Mouse (Mus musculus): ENCODE results near the gene Abcb6. TPM values are rescaled to one million over a fixed set of nuclear protein-coding genes. Genes with fewer than 3 reads are reported as not detected.
A peak's percentile ranks its signal among the peaks of the same experiment; 100 is the strongest.

Abcb6 gene
- 44.0 and 51.9 TPM in 2 replicates for polyA plus RNA-seq (2015; fragmentation: Nextera tagmentation; extraction: Ambion mirVana)

- ATAC-seq, result peak; percentile 95
- H3K9me3 ChIP-seq (ENCODE audit: control insufficient read depth, low read length), result no peaks in the 10 kb centered on the region
- H3K9ac ChIP-seq (replicated peaks; ENCODE audit: low read depth, low read length), result peak within 1 kb of the TSS; percentile 73
- peak within 1 kb of the TSS; percentile 53 for H3K4me3 ChIP-seq (replicated peaks; ENCODE audit: low read length)
- 0% methylated on average over 31 of the region's 31 CpGs for WGBS
- H3K27ac ChIP-seq (ENCODE audit: low read length), result peak within 1 kb of the TSS; percentile 21
- peak within 1 kb of the TSS; percentile 99 for H3K4me2 ChIP-seq (ENCODE audit: low read length)
- H3K36me3 ChIP-seq (ENCODE audit: control insufficient read depth, insufficient read depth), result peaks cover 23% of the 10 kb centered on the region
- H3K4me1 ChIP-seq (replicated peaks; ENCODE audit: control insufficient read depth, insufficient read depth, low read length), result peaks cover 21% of the 10 kb centered on the region
- no peaks in the 10 kb centered on the region for H3K27me3 ChIP-seq (replicated peaks; ENCODE audit: control insufficient read depth, insufficient read depth, low read length)
Measured at GRCm38 (mm10) chr1:75180105-75180590, at the start of gene Abcb6. TSS of gene Abcb6 (minus strand) at chr1:75180392.

- H3K4me3 ChIP-seq (replicated peaks; ENCODE audit: low read length), result no peak overlapping the region
- ATAC-seq, result no peak
- H3K4me2 ChIP-seq (ENCODE audit: low read length), result no peak overlapping the region
- no peaks in the 10 kb centered on the region for H3K27me3 ChIP-seq (replicated peaks; ENCODE audit: control insufficient read depth, insufficient read depth, low read length)
- H3K4me1 ChIP-seq (replicated peaks; ENCODE audit: control insufficient read depth, insufficient read depth, low read length), result no peaks in the 10 kb centered on the region
- no peaks in the 10 kb centered on the region for H3K36me3 ChIP-seq (ENCODE audit: control insufficient read depth, insufficient read depth)
- WGBS, result 71% methylated on average over 4 of the region's 4 CpGs
- no peak overlapping the region for H3K27ac ChIP-seq (ENCODE audit: low read length)
- H3K9ac ChIP-seq (replicated peaks; ENCODE audit: low read depth, low read length), result no peak overlapping the region
- no peaks in the 10 kb centered on the region for H3K9me3 ChIP-seq (ENCODE audit: control insufficient read depth, low read length)
Measured at GRCm38 (mm10) chr1:75229158-75229557, 49.0 kb upstream of the Abcb6 start.

GRCm38 (mm10) chr1:75227653-75228052, 47.5 kb upstream of the Abcb6 start:
- H3K27ac ChIP-seq (ENCODE audit: low read length), result no peak overlapping the region
- no peak for ATAC-seq
- no peaks in the 10 kb centered on the region for H3K9me3 ChIP-seq (ENCODE audit: control insufficient read depth, low read length)
- H3K9ac ChIP-seq (replicated peaks; ENCODE audit: low read depth, low read length), result no peak overlapping the region
- 74% methylated on average over 1 of the region's 1 CpGs for WGBS
- H3K4me2 ChIP-seq (ENCODE audit: low read length), result no peak overlapping the region
- H3K4me1 ChIP-seq (replicated peaks; ENCODE audit: control insufficient read depth, insufficient read depth, low read length), result no peaks in the 10 kb centered on the region
- 0 out of 2 replicates have a peak, but pooled peaks cover 2% of the 10 kb centered on the region for H3K27me3 ChIP-seq (replicated peaks; ENCODE audit: control insufficient read depth, insufficient read depth, low read length)
- no peaks in the 10 kb centered on the region for H3K36me3 ChIP-seq (ENCODE audit: control insufficient read depth, insufficient read depth)
- no peak overlapping the region for H3K4me3 ChIP-seq (replicated peaks; ENCODE audit: low read length)

GRCm38 (mm10) chr1:75226138-75226537, 45.9 kb upstream of the Abcb6 start:
- 65% methylated on average over 2 of the region's 2 CpGs for whole genome bisulfite sequencing
- ATAC-seq, result no peak
- no peaks in the 10 kb centered on the region for H3K9me3 ChIP-seq (ENCODE audit: control insufficient read depth, low read length)
- H3K36me3 ChIP-seq (ENCODE audit: control insufficient read depth, insufficient read depth), result no peaks in the 10 kb centered on the region
- no peaks in the 10 kb centered on the region for H3K4me1 ChIP-seq (replicated peaks; ENCODE audit: control insufficient read depth, insufficient read depth, low read length)
- H3K27ac ChIP-seq (ENCODE audit: low read length), result no peak overlapping the region
- no peak overlapping the region for H3K4me3 ChIP-seq (replicated peaks; ENCODE audit: low read length)
- peaks cover 8% of the 10 kb centered on the region for H3K27me3 ChIP-seq (replicated peaks; ENCODE audit: control insufficient read depth, insufficient read depth, low read length)
- H3K4me2 ChIP-seq (ENCODE audit: low read length), result no peak overlapping the region
- H3K9ac ChIP-seq (replicated peaks; ENCODE audit: low read depth, low read length), result no peak overlapping the region

DNA sequence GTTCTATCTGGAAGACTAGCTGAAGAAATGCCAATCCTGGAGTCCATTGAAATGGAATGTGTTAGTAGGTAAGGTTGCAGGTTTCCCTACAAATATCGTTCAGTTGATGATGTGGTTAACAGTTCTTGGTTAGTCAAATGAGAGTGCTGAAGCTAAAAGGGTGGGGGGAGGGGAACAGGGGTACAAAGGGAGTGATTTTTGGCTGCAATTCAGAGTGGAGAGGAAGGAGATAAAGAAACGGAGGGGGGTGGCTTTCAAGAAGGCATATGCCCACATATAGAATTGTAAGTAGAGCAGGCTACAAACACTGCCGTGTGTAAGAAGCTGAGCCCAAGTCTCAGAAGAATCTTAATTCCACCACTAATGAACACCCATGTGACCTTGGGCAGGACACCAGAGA, 45.3 kb upstream of the Abcb6 start:
- Histone ChIP-seq H3K4me2 (ENCODE audit: low read length) (no peak overlapping the region), H3K4me1 (replicated peaks; ENCODE audit: control insufficient read depth, insufficient read depth, low read length) (no peaks in the 10 kb centered on the region), H3K27me3 (replicated peaks; ENCODE audit: control insufficient read depth, insufficient read depth, low read length) (peaks cover 14% of the 10 kb centered on the region), H3K9ac (replicated peaks; ENCODE audit: low read depth, low read length) (no peak overlapping the region), H3K27ac (ENCODE audit: low read length) (no peak overlapping the region), H3K4me3 (replicated peaks; ENCODE audit: low read length) (no peak overlapping the region), H3K9me3 (ENCODE audit: control insufficient read depth, low read length) (no peaks in the 10 kb centered on the region), H3K36me3 (ENCODE audit: control insufficient read depth, insufficient read depth) (no peaks in the 10 kb centered on the region)
- 49% methylated on average over 3 of the region's 3 CpGs for WGBS
- ATAC-seq, result no peak

DNA sequence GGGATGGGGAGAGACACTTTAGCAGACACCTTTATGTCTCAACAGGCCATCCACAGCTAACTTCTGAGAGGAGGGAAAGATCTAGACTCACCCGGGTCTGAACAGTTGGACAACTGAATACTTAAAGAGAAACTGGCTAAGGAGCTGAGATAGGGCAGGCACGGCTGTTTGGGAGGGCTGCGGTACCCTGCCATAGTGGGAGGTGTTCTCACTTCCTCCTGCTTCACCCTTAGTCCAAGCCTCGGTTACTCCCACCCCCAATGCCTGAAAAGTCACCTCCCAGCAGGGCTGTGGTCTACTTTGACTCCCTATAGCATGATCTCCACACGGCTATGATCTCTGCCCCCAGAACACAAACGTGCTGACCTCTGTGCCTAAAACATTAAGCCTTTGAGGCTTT, 43.3 kb upstream of the Abcb6 start:
- peaks cover 11% of the 10 kb centered on the region for H3K4me1 ChIP-seq (replicated peaks; ENCODE audit: control insufficient read depth, insufficient read depth, low read length)
- WGBS, result 70% methylated on average over 6 of the region's 6 CpGs
- no peak overlapping the region for H3K4me3 ChIP-seq (replicated peaks; ENCODE audit: low read length)
- no peak overlapping the region for H3K27ac ChIP-seq (ENCODE audit: low read length)
- H3K9ac ChIP-seq (replicated peaks; ENCODE audit: low read depth, low read length), result no peak overlapping the region
- no peaks in the 10 kb centered on the region for H3K9me3 ChIP-seq (ENCODE audit: control insufficient read depth, low read length)
- no peaks in the 10 kb centered on the region for H3K36me3 ChIP-seq (ENCODE audit: control insufficient read depth, insufficient read depth)
- no peak overlapping the region for H3K4me2 ChIP-seq (ENCODE audit: low read length)
- H3K27me3 ChIP-seq (replicated peaks; ENCODE audit: control insufficient read depth, insufficient read depth, low read length), result peaks cover 29% of the 10 kb centered on the region
- ATAC-seq, result no peak

- H3K27ac ChIP-seq (ENCODE audit: low read length), result no peak overlapping the region
- ATAC-seq, result no peak
- H3K4me3 ChIP-seq (replicated peaks; ENCODE audit: low read length), result no peak overlapping the region
- H3K9me3 ChIP-seq (ENCODE audit: control insufficient read depth, low read length), result no peaks in the 10 kb centered on the region
- peaks cover 32% of the 10 kb centered on the region for H3K27me3 ChIP-seq (replicated peaks; ENCODE audit: control insufficient read depth, insufficient read depth, low read length)
- WGBS, result 81% methylated on average over 6 of the region's 6 CpGs
- H3K9ac ChIP-seq (replicated peaks; ENCODE audit: low read depth, low read length), result no peak overlapping the region
- H3K4me1 ChIP-seq (replicated peaks; ENCODE audit: control insufficient read depth, insufficient read depth, low read length), result peaks cover 17% of the 10 kb centered on the region
- no peaks in the 10 kb centered on the region for H3K36me3 ChIP-seq (ENCODE audit: control insufficient read depth, insufficient read depth)
- no peak overlapping the region for H3K4me2 ChIP-seq (ENCODE audit: low read length)
Measured at GRCm38 (mm10) chr1:75222926-75223325, 42.7 kb upstream of the Abcb6 start.

- peaks cover 18% of the 10 kb centered on the region for H3K4me1 ChIP-seq (replicated peaks; ENCODE audit: control insufficient read depth, insufficient read depth, low read length)
- WGBS, result 73% methylated on average over 3 of the region's 3 CpGs
- no peak overlapping the region for H3K4me3 ChIP-seq (replicated peaks; ENCODE audit: low read length)
- H3K9ac ChIP-seq (replicated peaks; ENCODE audit: low read depth, low read length), result no peak overlapping the region
- ATAC-seq, result no peak
- no peaks in the 10 kb centered on the region for H3K36me3 ChIP-seq (ENCODE audit: control insufficient read depth, insufficient read depth)
- H3K27me3 ChIP-seq (replicated peaks; ENCODE audit: control insufficient read depth, insufficient read depth, low read length), result peaks cover 32% of the 10 kb centered on the region
- no peak overlapping the region for H3K4me2 ChIP-seq (ENCODE audit: low read length)
- no peaks in the 10 kb centered on the region for H3K9me3 ChIP-seq (ENCODE audit: control insufficient read depth, low read length)
- H3K27ac ChIP-seq (ENCODE audit: low read length), result no peak overlapping the region
Measured at GRCm38 (mm10) chr1:75221538-75221937, 41.3 kb upstream of the Abcb6 start.

DNA sequence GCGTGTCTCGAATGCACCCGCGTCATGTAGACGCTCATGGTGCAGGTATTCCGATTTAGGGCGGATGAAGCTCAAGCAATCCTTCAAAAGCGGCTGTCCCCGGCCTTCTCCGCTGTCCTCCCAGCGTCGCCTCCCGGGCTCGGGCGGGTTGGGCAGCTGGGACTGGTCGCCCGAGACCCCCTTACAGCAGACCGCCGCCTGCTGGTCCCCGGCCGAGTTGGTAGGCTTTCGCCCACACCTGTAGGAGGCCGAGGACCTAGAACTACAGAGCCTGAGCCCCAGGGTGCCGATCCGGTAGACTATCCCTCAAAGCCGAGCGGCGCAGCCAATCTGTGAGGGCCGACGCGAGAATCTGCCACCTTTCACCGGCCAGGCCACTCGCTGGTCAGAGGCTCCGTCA, 39.3 kb upstream of the Abcb6 start, which contains the start of gene Tuba4a:
Gene Tuba4a, minus strand, starts transcription at position 335 of the 400 bp plus-strand sequence.
- under 1% methylated on average over 34 of the region's 34 CpGs for WGBS
- H3K27me3 ChIP-seq (replicated peaks; ENCODE audit: control insufficient read depth, insufficient read depth, low read length), result peaks cover 32% of the 10 kb centered on the region

DNA sequence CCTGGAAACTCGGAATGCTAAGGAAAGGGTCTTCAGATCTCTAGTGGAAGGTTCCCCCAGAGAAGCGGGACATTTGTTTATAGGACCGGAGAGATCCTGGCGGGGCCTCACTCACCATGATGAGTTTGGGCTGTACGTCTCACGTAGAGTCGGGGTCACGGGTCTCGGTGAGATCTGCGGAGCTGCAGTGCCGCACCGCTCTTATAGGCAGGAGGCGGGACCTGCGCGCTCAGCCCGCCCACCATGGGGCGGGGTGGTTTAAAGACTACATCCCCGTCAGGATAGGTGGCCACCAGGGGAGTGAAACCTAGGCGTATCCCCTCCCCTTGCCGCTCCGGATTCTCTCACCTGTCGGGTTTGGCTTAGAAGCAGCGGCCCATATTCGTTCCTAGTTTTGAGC, 38.9 kb upstream of the Abcb6 start:
- no peaks in the 10 kb centered on the region for H3K9me3 ChIP-seq (ENCODE audit: control insufficient read depth, low read length)
- peak; percentile 89 for ATAC-seq
- H3K27ac ChIP-seq (ENCODE audit: low read length), result no peak overlapping the region
- 0% methylated on average over 24 of the region's 24 CpGs for WGBS
- peaks cover 18% of the 10 kb centered on the region for H3K4me1 ChIP-seq (replicated peaks; ENCODE audit: control insufficient read depth, insufficient read depth, low read length)
- peak overlapping the region; percentile 94 for H3K4me2 ChIP-seq (ENCODE audit: low read length)
- 0 out of 2 replicates have a peak, but pooled peaks cover 3% of the 10 kb centered on the region for H3K36me3 ChIP-seq (ENCODE audit: control insufficient read depth, insufficient read depth)
- peaks cover 32% of the 10 kb centered on the region for H3K27me3 ChIP-seq (replicated peaks; ENCODE audit: control insufficient read depth, insufficient read depth, low read length)
- peak overlapping the region; percentile 56 for H3K4me3 ChIP-seq (replicated peaks; ENCODE audit: low read length)
- peak overlapping the region; percentile 63 for H3K9ac ChIP-seq (replicated peaks; ENCODE audit: low read depth, low read length)

More for the DNA sequence above, 39.3 kb upstream of the Abcb6 start, which contains the start of gene Tuba4a:
- peak; percentile 50 for ATAC-seq
- peak within 1 kb of the TSS; percentile 56 for H3K4me3 ChIP-seq (replicated peaks; ENCODE audit: low read length)
- no peaks in the 10 kb centered on the region for H3K9me3 ChIP-seq (ENCODE audit: control insufficient read depth, low read length)
- H3K9ac ChIP-seq (replicated peaks; ENCODE audit: low read depth, low read length), result peak within 1 kb of the TSS; percentile 63
- peak within 1 kb of the TSS; percentile 94 for H3K4me2 ChIP-seq (ENCODE audit: low read length)
- H3K4me1 ChIP-seq (replicated peaks; ENCODE audit: control insufficient read depth, insufficient read depth, low read length), result peaks cover 18% of the 10 kb centered on the region
- H3K36me3 ChIP-seq (ENCODE audit: control insufficient read depth, insufficient read depth), result 0 out of 2 replicates have a peak, but pooled peaks cover 2% of the 10 kb centered on the region
- H3K27ac ChIP-seq (ENCODE audit: low read length), result no peak within 1 kb of the TSS; the same call in 1 of the 2 replicates

Measured in forebrain, embryonic 16.5 days (tissue).